Comparison of ENCODE assay signal across 18 mouse cellular contexts in genomic region chr5:32473029-32473352, GRCm38 (mm10). TPM values are rescaled to one million over a fixed set of nuclear protein-coding genes. Genes with fewer than 3 reads are reported as not detected.
DNase-seq lines count a peak whose midpoint lies in the region; ATAC-seq and TF ChIP-seq lines count a peak whose summit lies in the region.
"Had no signal": no experiment of that assay in that cellular context is flagged by ENCODE, and none has a peak within 500 bp of the region (broad histone marks: within the 10 kb centered on the region; RNA-seq: fewer than 3 reads in every experiment).

No protein-coding gene starts in this region.

- H3K79me2 ChIP-seq in MEL (ENCODE audit: control insufficient read depth, insufficient read depth, low read length, poor library complexity): peaks cover 66% of the 10 kb centered on the region

- H3K4me2 ChIP-seq in heart, embryonic 11.5 days: peak overlapping the region; percentile 39
- H3K4me2 ChIP-seq in heart, embryonic 16.5 days (ENCODE audit: low read depth, low read length): peak overlapping the region; percentile 43
- peak overlapping the region; percentile 58 for H3K4me2 ChIP-seq in liver, embryonic 16.5 days (ENCODE audit: low read depth, low read length)
- H3K4me2 ChIP-seq: limb, embryonic 12.5 days; midbrain, embryonic 12.5 days had no signal

- TF ChIP-seq POLR2A in MEL (IDR thresholded peaks at IDR 0.05; ENCODE audit: control insufficient read depth in 1 of 2, insufficient read depth in 1 of 2, low read depth in 1 of 2, low read length in 2 of 2, poor library complexity in 1 of 2): no peak

- H3K9ac ChIP-seq in heart, embryonic 11.5 days (ENCODE audit: low read depth, low read length): peak overlapping the region; percentile 34; the same call in 1 of the 2 replicates
- peak overlapping the region; percentile 2; the same call in 1 of the 2 replicates for H3K9ac ChIP-seq in MEL (ENCODE audit: control insufficient read depth, low read depth, low read length, poor library complexity, severe bottlenecking)
- H3K9ac ChIP-seq in heart, embryonic 16.5 days (ENCODE audit: low read length): peak overlapping the region; percentile 45
- H3K9ac ChIP-seq in liver, embryonic 16.5 days (ENCODE audit: low read depth, low read length): peak overlapping the region; percentile 22; the same call in 1 of the 2 replicates
- H3K9ac ChIP-seq: limb, embryonic 12.5 days; midbrain, embryonic 12.5 days had no signal

- H3K27ac ChIP-seq in heart, embryonic 11.5 days (ENCODE audit: low read depth, low read length): peak overlapping the region; percentile 80
- H3K27ac ChIP-seq in MEL (ENCODE audit: control insufficient read depth, low read depth, low read length): peak overlapping the region; percentile 42
- H3K27ac ChIP-seq in heart, embryonic 16.5 days (ENCODE audit: low read length): peak overlapping the region; percentile 88
- peak overlapping the region; percentile 83 for H3K27ac ChIP-seq in liver, embryonic 16.5 days (ENCODE audit: low read length)
- H3K27ac ChIP-seq: hindbrain, embryonic 10.5 days; limb, embryonic 12.5 days; midbrain, embryonic 12.5 days had no signal

- no peak for ATAC-seq in heart, embryonic 11.5 days (replicated peaks; ENCODE audit: insufficient number of reproducible peaks, low FRiP score, low TSS enrichment)
- ATAC-seq in heart, embryonic 16.5 days (replicated peaks; ENCODE audit: extremely low read depth, insufficient read depth, low FRiP score): peak; percentile 43; the same call in 1 of the 2 replicates
- ATAC-seq in liver, embryonic 16.5 days (ENCODE audit: low read depth): peak; percentile 47
- ATAC-seq: inflammation-experienced regulatory T-cells, adult 6 months had no signal

- no peak overlapping the region for H3K4me3 ChIP-seq in heart, embryonic 11.5 days (ENCODE audit: low read depth, low read length)
- no peak overlapping the region; a peak in 1 of 4 replicates for H3K4me3 ChIP-seq in MEL (ENCODE audit: control insufficient read depth in 1 of 2, insufficient read depth in 1 of 2, low read depth in 2 of 2, low read length in 2 of 2)
- no peak overlapping the region for H3K4me3 ChIP-seq in heart, embryonic 16.5 days (ENCODE audit: low read length)
- peak overlapping the region; percentile 26; the same call in 1 of the 2 replicates for H3K4me3 ChIP-seq in liver, embryonic 16.5 days (ENCODE audit: low read depth, low read length)
- H3K4me3 ChIP-seq: hindbrain, embryonic 10.5 days; limb, embryonic 12.5 days; midbrain, embryonic 12.5 days; myocyte had no signal

- no peaks in the 10 kb centered on the region for H3K9me3 ChIP-seq in heart, embryonic 11.5 days (replicated peaks; ENCODE audit: control insufficient read depth, low read length)
- no peaks in the 10 kb centered on the region for H3K9me3 ChIP-seq in MEL (replicated peaks; ENCODE audit: insufficient read depth, low read length)
- no peaks in the 10 kb centered on the region for H3K9me3 ChIP-seq in heart, embryonic 16.5 days (replicated peaks; ENCODE audit: control insufficient read depth, low read length)
- H3K9me3 ChIP-seq in liver, embryonic 16.5 days (replicated peaks; ENCODE audit: control insufficient read depth, low read length): no peaks in the 10 kb centered on the region
- H3K9me3 ChIP-seq: hindbrain, embryonic 10.5 days; limb, embryonic 12.5 days; midbrain, embryonic 12.5 days had no signal

- 67% methylated on average over 2 of the region's 2 CpGs for WGBS in heart, embryonic 11.5 days (ENCODE audit: insufficient replicate concordance)
- 52% methylated on average over 2 of the region's 2 CpGs for WGBS in heart, embryonic 16.5 days
- WGBS in liver, embryonic 16.5 days (ENCODE audit: insufficient replicate concordance): 60% methylated on average over 2 of the region's 2 CpGs

- no peaks in the 10 kb centered on the region for H3K27me3 ChIP-seq in heart, embryonic 11.5 days (ENCODE audit: control insufficient read depth, insufficient read depth, low read length)
- no peaks in the 10 kb centered on the region for H3K27me3 ChIP-seq in MEL (ENCODE audit: control insufficient read depth in 1 of 2, insufficient read depth in 2 of 2, low read length in 2 of 2)
- no peaks in the 10 kb centered on the region for H3K27me3 ChIP-seq in heart, embryonic 16.5 days (ENCODE audit: control insufficient read depth, insufficient read depth, low read length)
- H3K27me3 ChIP-seq in liver, embryonic 16.5 days (ENCODE audit: control insufficient read depth, insufficient read depth, low read depth, low read length): no peaks in the 10 kb centered on the region
- H3K27me3 ChIP-seq: limb, embryonic 12.5 days; midbrain, embryonic 12.5 days had no signal

- peaks cover 18% of the 10 kb centered on the region for H3K4me1 ChIP-seq in heart, embryonic 11.5 days (ENCODE audit: control insufficient read depth, insufficient read depth, low read length)
- H3K4me1 ChIP-seq in MEL (ENCODE audit: control insufficient read depth in 1 of 2, insufficient read depth in 2 of 2, low read length in 2 of 2): peaks cover 27 to 32% of the 10 kb centered on the region in 2 experiments
- peaks cover 46% of the 10 kb centered on the region for H3K4me1 ChIP-seq in heart, embryonic 16.5 days (ENCODE audit: control insufficient read depth, insufficient read depth, low read length)
- peaks cover 29% of the 10 kb centered on the region for H3K4me1 ChIP-seq in liver, embryonic 16.5 days (ENCODE audit: control insufficient read depth, low read depth, low read length)
- H3K4me1 ChIP-seq: hindbrain, embryonic 10.5 days; midbrain, embryonic 12.5 days had no signal

- TF ChIP-seq EP300 in MEL (IDR thresholded peaks at IDR 0.05; ENCODE audit: low read depth in 1 of 2, low read length in 2 of 2): no peak

- H3K36me3 ChIP-seq in heart, embryonic 11.5 days (ENCODE audit: control insufficient read depth, insufficient read depth, low read length): no peaks in the 10 kb centered on the region; the same call in 1 of the 2 replicates
- peaks cover 16 to 59% of the 10 kb centered on the region in 2 experiments for H3K36me3 ChIP-seq in MEL (ENCODE audit: control insufficient read depth in 1 of 2, insufficient read depth in 2 of 2, low read length in 2 of 2)
- H3K36me3 ChIP-seq in heart, embryonic 16.5 days (ENCODE audit: control insufficient read depth, insufficient read depth): no peaks in the 10 kb centered on the region
- no peaks in the 10 kb centered on the region for H3K36me3 ChIP-seq in liver, embryonic 16.5 days (ENCODE audit: control insufficient read depth, insufficient read depth)
- H3K36me3 ChIP-seq: midbrain, embryonic 12.5 days had no signal

- no peak for DNase-seq in heart, adult 8-10 months (ENCODE audit: low spot score)
- DNase-seq in MEL (ENCODE audit: low read depth, low spot score) (no peak), MN1 (ENCODE audit: low spot score) (no peak)
- DNase-seq in neural tube, embryonic 10.5 days (ENCODE audit: extremely low spot score, low spot score): no peak
- DNase-seq in left cerebral cortex, adult 11 months (ENCODE audit: low spot score): no peak
- DNase-seq: adrenal gland, postnatal 10 days; B cell, adult 2 months; cerebellum, adult 9-11 months; layer of hippocampus, postnatal 36 days; right cerebral cortex, postnatal 4 days had no signal

- no peak for TF ChIP-seq RAD21 in MEL (IDR thresholded peaks at IDR 0.05; ENCODE audit: low read depth, low read length)

- no peak for TF ChIP-seq CTCF in MEL (IDR thresholded peaks at IDR 0.05 in 2 of 3, conservative IDR thresholded peaks at IDR 0.05 in 1 of 3; ENCODE audit: control insufficient read depth in 1 of 3, insufficient read depth in 1 of 3, low read depth in 2 of 3, low read length in 3 of 3, poor library complexity in 1 of 3, severe bottlenecking in 1 of 3)

TF ChIP-seq in MEL, 35 proteins besides CTCF, POLR2A, EP300 and RAD21:
- TF ChIP-seq ELF1 (IDR thresholded peaks at IDR 0.05; ENCODE audit: low read depth, low read length): no peak
- TF ChIP-seq CHD1 (IDR thresholded peaks at IDR 0.05; ENCODE audit: low read depth, low read length): 0 out of 2 replicates have a peak, but pooled peaks have one; percentile 43
TF ChIP-seq in MEL: peak in this region for 1.

RNA-seq across cellular contexts. Expression of gene Ppp1cb, which starts 14.3 kb away (rescaled TPM):
- 264 and 300 TPM in 2 replicates for polyA plus RNA-seq in heart, embryonic 11.5 days (2014; fragmentation: Nextera tagmentation; extraction: Ambion mirVana)
- 100 to 1,000 TPM; 400 to 449 (median 432) TPM for total RNA-seq in heart, adult 8-10 months (2022)
- total RNA-seq in MEL (2012; rRNA removed): 121 and 128 TPM in 2 replicates
- 1,000 to 10,000 TPM in 1 of 2 experiments, 100 to 1,000 TPM in 1; 268 to 2,029 TPM for polyA plus RNA-seq in MEL (2012; ENCODE audit: insufficient read depth in 1 of 2, insufficient read length in 2 of 2, low read depth in 1 of 2, low replicate concordance in 2 of 2, missing spikeins in 1 of 2)
- polyA plus RNA-seq in heart, embryonic 16.5 days (2015; fragmentation: Nextera tagmentation; extraction: Ambion mirVana): 225 and 251 TPM in 2 replicates
- 110 and 115 TPM in 2 replicates for polyA plus RNA-seq in liver, embryonic 16.5 days (2015; fragmentation: Nextera tagmentation; extraction: Ambion mirVana)
